Mouse (Mus musculus) erythroblast, embryonic 14.5 days (primary cell): Measurements from ENCODE around the gene Ccdc171.

Source experiments
- GATA1 ChIP-seq: IDR thresholded peaks from 2 replicates; pipeline ENCODE4 v1.6.1; 2012; ENCODE audit warnings: low read length, inconsistent platforms, mixed read lengths
- TAL1 ChIP-seq: IDR thresholded peaks from 3 replicates; pipeline ENCODE4 v1.6.1; 2012; ENCODE audit warnings: low read length, inconsistent platforms, mixed read lengths

DNA sequence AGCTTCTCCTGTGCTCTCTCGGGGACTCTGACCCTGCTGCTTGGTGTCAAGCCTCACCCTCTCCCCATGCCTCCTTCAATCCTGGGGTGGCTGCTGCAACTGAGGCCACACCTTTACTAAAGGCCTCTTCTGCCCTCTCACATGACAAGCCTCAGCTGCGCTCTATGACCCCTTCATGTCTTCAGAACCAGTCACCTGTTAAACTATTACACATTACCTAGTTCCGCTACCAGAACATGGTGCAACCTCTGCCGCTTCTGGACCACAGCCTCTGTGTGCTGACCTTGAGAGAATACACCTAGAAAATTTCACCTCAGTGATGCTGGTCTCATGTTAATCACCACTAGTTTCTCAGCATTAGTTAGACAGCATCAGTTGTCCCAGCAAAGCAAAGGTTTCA lies 254.7 kb downstream of the Ccdc171 start:
- no peak for TF ChIP-seq TAL1
- no peak for TF ChIP-seq GATA1
